Mouse (Mus musculus) C2C12 (cell line): ENCODE measurements around the gene Hs6st3.

Experiments
- CEBPB ChIP-seq: IDR thresholded peaks from one replicate; pipeline ENCODE4 v1.6.1; 2011; ENCODE audit warnings: low read depth, mild to moderate bottlenecking, control low read depth, moderate library complexity
- CTCF ChIP-seq: IDR thresholded peaks from one replicate; pipeline ENCODE4 v1.5.1; 2011; ENCODE audit not compliant: control insufficient read depth, insufficient read depth, insufficient read length
- FOSL1 ChIP-seq: IDR thresholded peaks from one replicate; pipeline ENCODE4 v1.8.0; 2011; ENCODE audit warnings: mild to moderate bottlenecking, low read length; ENCODE audit not compliant: poor library complexity, insufficient read depth, severe bottlenecking
- MAX ChIP-seq: IDR thresholded peaks from one replicate; pipeline ENCODE4 v1.6.1; 2011; ENCODE audit warnings: mild to moderate bottlenecking, control low read depth
- MYOD1 ChIP-seq: IDR thresholded peaks from one replicate; pipeline ENCODE4 v1.6.1; 2011; ENCODE audit warnings: low read depth; ENCODE audit not compliant: control insufficient read depth, insufficient read length
- MYOG ChIP-seq: IDR thresholded peaks from one replicate; pipeline ENCODE4 v1.6.1; 2011; ENCODE audit not compliant: control insufficient read depth, insufficient read length; ENCODE audit errors: extremely low read depth
- USF1 ChIP-seq: IDR thresholded peaks from one replicate; pipeline ENCODE4 v1.6.1; 2011; ENCODE audit warnings: low read depth, mild to moderate bottlenecking, control low read depth, moderate library complexity

DNA sequence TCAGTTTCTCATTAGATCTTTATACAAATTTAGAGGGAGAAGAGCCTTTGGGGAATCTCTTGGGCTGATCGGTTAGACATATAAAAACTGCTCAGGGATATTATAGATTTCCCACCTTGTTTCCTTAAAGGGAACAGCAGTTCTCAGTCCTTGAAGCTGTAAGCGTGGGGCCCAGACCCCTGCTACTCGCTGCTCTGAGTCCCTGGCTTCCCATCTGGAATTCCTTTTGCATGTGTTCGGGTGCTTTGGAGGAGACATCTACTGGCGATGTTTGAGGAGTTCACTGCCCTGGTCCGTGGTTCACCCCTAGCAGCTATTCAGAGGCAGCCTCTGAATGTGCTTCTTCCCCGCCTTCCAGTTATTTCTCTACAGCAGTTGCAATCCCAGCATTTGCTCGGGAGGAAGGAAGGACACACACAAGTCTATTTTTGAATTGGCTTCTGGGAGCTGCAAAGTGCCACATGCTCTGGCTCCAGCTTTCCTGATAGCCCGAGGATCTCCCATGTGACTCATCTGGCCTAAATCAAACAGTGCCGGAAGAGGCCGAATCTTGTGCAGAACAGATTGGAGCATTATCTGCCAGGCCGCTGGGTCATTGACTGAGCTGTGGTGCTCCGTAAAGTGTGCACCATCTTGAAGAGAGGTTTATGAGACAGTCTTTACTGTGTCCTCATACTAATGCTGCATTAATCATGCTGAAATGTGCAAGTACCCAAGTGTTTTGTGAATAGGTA lies 77.6 kb downstream of the Hs6st3 start:
- no peak for TF ChIP-seq CTCF
- no peak for TF ChIP-seq MAX
- TF ChIP-seq CEBPB, result no peak
- TF ChIP-seq FOSL1, result no peak
- TF ChIP-seq USF1, result no peak
- no peak for TF ChIP-seq MYOG
- TF ChIP-seq MYOD1, result no peak
